Mouse (Mus musculus) lung, embryonic 16.5 days (tissue): ENCODE measurements around the gene Ptch2. TPM values are rescaled to one million over a fixed set of nuclear protein-coding genes. Genes with fewer than 3 reads are reported as not detected.

Source experiments
- ATAC-seq: fragments of 200-750 bp; cut with Nextera tagmentation; 2 replicates; pipeline ENCODE4 v1.8.0; 2017; ENCODE audit warnings: low read depth, mild to moderate bottlenecking, moderate library complexity
- H3K27ac ChIP-seq: fragments of 300-500 bp; sonication (generic); 2 replicates; pipeline ENCODE4 v1.5.1; 2014; ENCODE audit warnings: mild to moderate bottlenecking, control low read depth, low read length
- H3K27me3 ChIP-seq: fragments of 300-500 bp; sonication (generic); 2 replicates; pipeline ENCODE4 v1.6.1; 2014; ENCODE audit warnings: low read depth, low read length, mixed read lengths; ENCODE audit not compliant: control insufficient read depth, insufficient read depth
- H3K36me3 ChIP-seq: fragments of 300-500 bp; sonication (generic); 2 replicates; pipeline ENCODE4 v1.6.1; 2014; ENCODE audit warnings: low read length; ENCODE audit not compliant: control insufficient read depth, insufficient read depth
- H3K4me1 ChIP-seq: fragments of 300-500 bp; sonication (generic); replicated peaks from 2 replicates; pipeline ENCODE4 v1.6.1; 2014; ENCODE audit warnings: low read length, mixed read lengths; ENCODE audit not compliant: control insufficient read depth, insufficient read depth
- H3K4me2 ChIP-seq: fragments of 300-500 bp; sonication (generic); 2 replicates; pipeline ENCODE4 v1.6.1; 2014; ENCODE audit warnings: low read depth, low read length, control low read depth
- H3K4me3 ChIP-seq: fragments of 300-500 bp; sonication (generic); 2 replicates; pipeline ENCODE4 v1.5.1; 2014; ENCODE audit warnings: mild to moderate bottlenecking, low read length, control low read depth
- H3K9ac ChIP-seq: fragments of 300-500 bp; sonication (generic); 2 replicates; pipeline ENCODE4 v1.6.1; 2014; ENCODE audit warnings: low read length, control low read depth
- H3K9me3 ChIP-seq: fragments of 300-500 bp; sonication (generic); 2 replicates; pipeline ENCODE4 v1.6.1; 2016; ENCODE audit warnings: low read length; ENCODE audit not compliant: control insufficient read depth
- WGBS: fragments of 180-500 bp; shearing (Covaris S2); extraction: QIAGEN DNeasy Blood & Tissue Kit; methylation state at CpG from one replicate; pipeline ENCODE4 v1.1.7; 2014; 5-methylcytosine and 5-hydroxymethylcytosine counted together
- polyA plus RNA-seq: library from polyadenylated mRNA; unstranded; fragments of >200 nt; fragmentation: Nextera tagmentation; extraction: Ambion mirVana; gene quantifications from 2 replicates; pipeline ENCODE4 v1.2.1, GENCODE M21; 2015

The Ptch2 gene
- polyA plus RNA-seq, 1 experiment from 2014 or later, result 5.3 TPM

DNA sequence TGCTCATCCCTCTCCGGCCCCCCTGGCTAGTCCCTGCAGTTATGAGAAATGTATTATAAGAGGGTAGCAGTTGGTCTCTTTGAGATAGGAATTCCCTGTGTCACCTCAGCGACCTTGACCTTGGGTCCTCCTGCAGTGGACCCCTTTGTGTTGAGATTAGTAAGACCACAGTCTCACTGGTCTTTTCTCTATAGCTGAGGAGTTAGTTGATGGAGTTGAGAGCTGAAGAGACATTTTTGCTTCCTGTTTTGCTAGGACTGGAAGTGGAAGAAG, 2.8 kb downstream of the Ptch2 start:
- WGBS, result 48% methylated on average over 2 of the region's 2 CpGs
- no peak for ATAC-seq
- Histone ChIP-seq H3K4me3 (no peak overlapping the region), H3K9ac (peak overlapping the region; percentile 9; the same call in 1 of the 2 replicates), H3K4me2 (no peak overlapping the region), H3K27ac (peak overlapping the region; percentile 73), H3K36me3 (no peaks in the 10 kb centered on the region; the same call in 1 of the 2 replicates), H3K4me1 (peaks cover 34% of the 10 kb centered on the region), H3K27me3 (no peaks in the 10 kb centered on the region), H3K9me3 (no peaks in the 10 kb centered on the region)

DNA sequence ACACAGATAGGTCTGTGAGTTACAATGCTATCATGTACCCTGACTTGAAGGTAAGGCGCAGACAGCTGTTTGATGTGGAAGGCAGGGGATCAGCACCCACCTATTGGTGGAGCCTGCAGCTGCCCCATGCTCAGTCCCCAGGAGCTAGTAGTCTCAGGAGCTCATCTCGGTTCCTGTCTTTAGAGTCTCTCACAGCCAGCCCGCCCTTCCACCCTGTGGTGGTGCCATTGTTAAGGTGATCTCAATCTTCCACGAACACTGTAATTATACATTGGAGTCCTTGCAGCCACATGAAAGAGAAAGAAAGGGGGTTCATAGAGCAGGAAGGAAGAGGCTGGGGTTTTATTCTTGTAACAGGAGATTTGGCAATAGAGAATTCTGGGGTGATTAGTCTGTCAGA, 4.2 kb downstream of the Ptch2 start:
- 81% methylated on average over 4 of the region's 4 CpGs for WGBS

DNA sequence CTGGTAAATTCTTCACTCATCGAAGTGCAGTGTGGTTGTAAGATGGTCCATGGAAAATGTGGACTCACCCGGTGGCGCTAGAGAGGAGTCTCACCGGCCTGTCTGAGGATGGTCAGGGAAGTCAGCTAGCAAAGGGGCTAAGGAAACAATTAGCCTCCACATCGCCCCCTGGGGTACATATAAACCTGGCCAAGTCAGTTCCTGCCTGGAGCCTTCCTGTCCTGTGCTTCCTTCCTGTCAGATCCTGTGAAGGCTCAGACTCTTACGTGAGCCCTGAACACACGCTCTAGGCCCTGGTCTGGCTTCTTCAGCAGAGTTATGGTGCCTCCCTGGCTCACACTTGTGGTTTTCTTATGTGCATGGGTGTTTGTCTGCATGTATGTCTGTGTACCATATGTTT, 5.3 kb downstream of the Ptch2 start:
- no peaks in the 10 kb centered on the region; the same call in 1 of the 2 replicates for H3K36me3 ChIP-seq
- H3K27ac ChIP-seq, result 0 out of 2 replicates have a peak overlapping the region, but pooled peaks have one; percentile 4
- no peak overlapping the region for H3K4me3 ChIP-seq
- no peaks in the 10 kb centered on the region for H3K27me3 ChIP-seq
- peaks cover 34% of the 10 kb centered on the region for H3K4me1 ChIP-seq
- WGBS, result 46% methylated on average over 7 of the region's 7 CpGs
- H3K4me2 ChIP-seq, result no peak overlapping the region
- no peak overlapping the region for H3K9ac ChIP-seq
- no peaks in the 10 kb centered on the region for H3K9me3 ChIP-seq
- ATAC-seq, result no peak

More for the DNA sequence above, 4.2 kb downstream of the Ptch2 start:
- H3K9me3 ChIP-seq, result no peaks in the 10 kb centered on the region
- ATAC-seq, result no peak
- no peak overlapping the region for H3K27ac ChIP-seq
- no peaks in the 10 kb centered on the region; the same call in 1 of the 2 replicates for H3K36me3 ChIP-seq
- no peak overlapping the region for H3K4me2 ChIP-seq
- no peaks in the 10 kb centered on the region for H3K27me3 ChIP-seq
- H3K4me1 ChIP-seq, result peaks cover 36% of the 10 kb centered on the region
- H3K9ac ChIP-seq, result no peak overlapping the region
- no peak overlapping the region for H3K4me3 ChIP-seq

- H3K4me1 ChIP-seq, result peaks cover 11% of the 10 kb centered on the region; the same call in 1 of the 2 replicates
- H3K4me2 ChIP-seq, result no peak overlapping the region
- peaks cover 5% of the 10 kb centered on the region; the same call in 1 of the 2 replicates for H3K36me3 ChIP-seq
- no peaks in the 10 kb centered on the region for H3K9me3 ChIP-seq
- H3K27ac ChIP-seq, result no peak overlapping the region
- ATAC-seq, result no peak
- H3K27me3 ChIP-seq, result no peaks in the 10 kb centered on the region
- H3K9ac ChIP-seq, result no peak overlapping the region
- 64% methylated on average over 10 of the region's 10 CpGs for WGBS
- H3K4me3 ChIP-seq, result no peak overlapping the region
Measured at GRCm38 (mm10) chr4:117104672-117105071, 8.8 kb downstream of the Ptch2 start.

DNA sequence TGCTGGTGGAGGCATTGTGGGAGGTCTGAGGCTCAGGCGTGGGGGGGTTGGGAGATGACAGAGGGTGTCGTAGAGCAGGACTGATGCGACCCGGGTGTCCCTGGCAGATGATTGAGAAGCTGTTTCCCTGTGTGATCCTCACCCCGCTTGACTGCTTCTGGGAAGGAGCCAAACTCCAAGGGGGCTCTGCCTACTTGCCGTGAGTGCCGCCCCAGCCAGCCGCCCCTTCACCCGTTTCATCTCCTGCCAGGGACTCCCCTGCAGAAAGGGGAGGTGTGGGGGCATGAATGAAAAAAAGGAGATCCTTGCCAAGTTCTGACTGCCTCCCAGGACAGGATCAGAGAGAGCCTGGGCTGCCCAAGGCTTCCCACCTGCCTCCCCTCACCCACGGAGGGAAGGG, 9.3 kb downstream of the Ptch2 start:
- H3K9ac ChIP-seq, result 0 out of 2 replicates have a peak overlapping the region, but pooled peaks have one; percentile 28
- no peak for ATAC-seq
- H3K36me3 ChIP-seq, result peaks cover 8% of the 10 kb centered on the region; the same call in 1 of the 2 replicates
- H3K4me3 ChIP-seq, result no peak overlapping the region
- peaks cover 11% of the 10 kb centered on the region; the same call in 1 of the 2 replicates for H3K4me1 ChIP-seq
- no peak overlapping the region for H3K4me2 ChIP-seq
- H3K27me3 ChIP-seq, result no peaks in the 10 kb centered on the region
- no peaks in the 10 kb centered on the region for H3K9me3 ChIP-seq
- 39% methylated on average over 10 of the region's 10 CpGs for WGBS
- H3K27ac ChIP-seq, result no peak overlapping the region

- WGBS, result 88% methylated on average over 18 of the region's 18 CpGs
- H3K4me3 ChIP-seq, result no peak overlapping the region
- peaks cover 8% of the 10 kb centered on the region; the same call in 1 of the 2 replicates for H3K4me1 ChIP-seq
- H3K9me3 ChIP-seq, result no peaks in the 10 kb centered on the region
- no peaks in the 10 kb centered on the region for H3K27me3 ChIP-seq
- H3K36me3 ChIP-seq, result peaks cover 10% of the 10 kb centered on the region; the same call in 1 of the 2 replicates
- no peak overlapping the region for H3K27ac ChIP-seq
- no peak overlapping the region for H3K4me2 ChIP-seq
- no peak overlapping the region for H3K9ac ChIP-seq
- no peak for ATAC-seq
Measured at GRCm38 (mm10) chr4:117107813-117108523, 12.1 kb downstream of the Ptch2 start.

- 89% methylated on average over 6 of the region's 6 CpGs for WGBS
- Histone ChIP-seq H3K27me3 (no peaks in the 10 kb centered on the region), H3K9me3 (no peaks in the 10 kb centered on the region), H3K4me3 (no peak overlapping the region), H3K36me3 (peaks cover 10% of the 10 kb centered on the region; the same call in 1 of the 2 replicates), H3K27ac (no peak overlapping the region), H3K9ac (no peak overlapping the region), H3K4me1 (peaks cover 8% of the 10 kb centered on the region; the same call in 1 of the 2 replicates), H3K4me2 (no peak overlapping the region)
- no peak for ATAC-seq
Measured at GRCm38 (mm10) chr4:117108524-117108849, 12.6 kb downstream of the Ptch2 start.

GRCm38 (mm10) chr4:117109330-117109729, 13.5 kb downstream of the Ptch2 start:
- Histone ChIP-seq H3K9ac (no peak overlapping the region), H3K4me1 (peaks cover 7% of the 10 kb centered on the region; the same call in 1 of the 2 replicates), H3K9me3 (no peaks in the 10 kb centered on the region), H3K27ac (no peak overlapping the region), H3K4me3 (no peak overlapping the region), H3K4me2 (no peak overlapping the region), H3K27me3 (no peaks in the 10 kb centered on the region), H3K36me3 (peaks cover 12% of the 10 kb centered on the region; the same call in 1 of the 2 replicates)
- ATAC-seq, result no peak
- 90% methylated on average over 25 of the region's 25 CpGs for WGBS

DNA sequence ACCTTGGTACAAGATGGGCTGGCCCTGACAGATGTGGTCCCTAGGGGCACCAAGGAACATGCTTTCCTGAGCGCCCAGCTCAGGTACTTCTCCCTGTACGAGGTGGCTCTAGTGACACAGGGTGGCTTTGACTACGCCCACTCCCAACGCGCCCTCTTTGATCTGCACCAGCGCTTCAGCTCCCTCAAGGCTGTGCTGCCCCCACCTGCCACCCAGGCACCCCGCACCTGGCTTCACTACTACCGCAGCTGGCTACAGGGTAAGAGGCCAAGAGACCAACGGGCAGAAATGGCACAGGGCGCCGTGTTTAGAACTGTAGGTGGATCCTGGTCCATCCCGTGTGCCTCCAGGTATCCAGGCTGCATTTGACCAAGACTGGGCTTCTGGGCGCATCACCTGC, 14.4 kb downstream of the Ptch2 start:
- no peak overlapping the region for H3K9ac ChIP-seq
- H3K4me2 ChIP-seq, result no peak overlapping the region
- no peaks in the 10 kb centered on the region for H3K9me3 ChIP-seq
- H3K27me3 ChIP-seq, result no peaks in the 10 kb centered on the region
- ATAC-seq, result no peak
- H3K36me3 ChIP-seq, result peaks cover 12% of the 10 kb centered on the region; the same call in 1 of the 2 replicates
- H3K27ac ChIP-seq, result no peak overlapping the region
- 92% methylated on average over 13 of the region's 13 CpGs for WGBS
- H3K4me1 ChIP-seq, result peaks cover 1% of the 10 kb centered on the region; the same call in 1 of the 2 replicates
- no peak overlapping the region for H3K4me3 ChIP-seq
